Comparison of ENCODE assay signal across 10 mouse cellular contexts in the genomic region with DNA sequence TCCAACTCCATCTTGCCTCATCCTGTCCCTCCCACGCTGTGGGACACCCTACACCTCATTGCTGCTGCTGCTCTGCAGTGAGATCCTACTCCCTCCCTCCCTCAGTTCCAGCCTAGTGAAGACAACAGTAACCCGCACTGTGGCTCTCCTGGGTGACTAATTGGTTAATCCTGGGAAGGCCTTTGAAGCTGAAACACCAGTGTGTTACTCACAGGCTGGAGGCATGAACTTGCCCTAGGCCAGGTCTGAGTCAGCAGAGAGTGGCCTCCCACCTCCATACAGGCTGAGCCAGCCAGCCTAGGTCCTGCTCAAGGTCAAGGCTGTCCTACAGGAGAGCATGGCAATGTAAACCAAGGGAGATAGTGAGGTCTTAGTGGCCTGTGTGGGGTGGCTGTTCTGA. TPM values are rescaled to one million over a fixed set of nuclear protein-coding genes. Genes with fewer than 3 reads are reported as not detected.
A peak's percentile ranks its signal among the peaks of the same experiment; 100 is the strongest.
DNase-seq lines count a peak whose midpoint lies in the region; ATAC-seq and TF ChIP-seq lines count a peak whose summit lies in the region.
"Had no signal": no experiment of that assay in that cellular context is flagged by ENCODE, and none has a peak within 500 bp of the region (broad histone marks: within the 10 kb centered on the region; RNA-seq: fewer than 3 reads in every experiment).

No protein-coding gene starts in this region.

- H3K9ac ChIP-seq in hindbrain, embryonic 14.5 days = no peak overlapping the region
- H3K9ac ChIP-seq: embryonic facial prominence, embryonic 13.5 days had no signal

- ATAC-seq in hindbrain, embryonic 14.5 days (ENCODE audit: low FRiP score) = no peak

- H3K4me3 ChIP-seq in hindbrain, embryonic 10.5 days = no peak overlapping the region
- no peak overlapping the region for H3K4me3 ChIP-seq in hindbrain, embryonic 14.5 days (replicated peaks; ENCODE audit: low read length)
- H3K4me3 ChIP-seq in embryonic fibroblast, embryonic 13.5 days (ENCODE audit: insufficient read depth, low read length) = no peak overlapping the region
- H3K4me3 ChIP-seq: embryonic facial prominence, embryonic 13.5 days had no signal

- H3K4me2 ChIP-seq in hindbrain, embryonic 14.5 days (replicated peaks) = no peak overlapping the region
- H3K4me2 ChIP-seq: embryonic facial prominence, embryonic 13.5 days had no signal

- H3K9me3 ChIP-seq in hindbrain, embryonic 10.5 days = no peaks in the 10 kb centered on the region
- no peaks in the 10 kb centered on the region for H3K9me3 ChIP-seq in hindbrain, embryonic 14.5 days (ENCODE audit: control insufficient read depth, low read length)
- H3K9me3 ChIP-seq: embryonic facial prominence, embryonic 13.5 days had no signal

- 0 out of 2 replicates have a peak, but pooled peaks cover 14% of the 10 kb centered on the region for H3K36me3 ChIP-seq in hindbrain, embryonic 10.5 days
- H3K36me3 ChIP-seq in hindbrain, embryonic 14.5 days (replicated peaks; ENCODE audit: control insufficient read depth, insufficient read depth) = no peaks in the 10 kb centered on the region
- H3K36me3 ChIP-seq: embryonic facial prominence, embryonic 13.5 days had no signal

- TF ChIP-seq CTCF in embryonic fibroblast, embryonic 13.5 days (IDR thresholded peaks at IDR 0.05; ENCODE audit: borderline replicate concordance, insufficient read depth, low read length) = no peak

- WGBS in hindbrain, embryonic 10.5 days = 63% methylated on average over 2 of the region's 2 CpGs
- WGBS in hindbrain, embryonic 14.5 days = 79% methylated on average over 2 of the region's 2 CpGs

- H3K27ac ChIP-seq in hindbrain, embryonic 10.5 days = peak overlapping the region; percentile 23; the same call in 1 of the 2 replicates
- H3K27ac ChIP-seq in hindbrain, embryonic 14.5 days = no peak overlapping the region
- peak overlapping the region; percentile 51; the same call in 1 of the 2 replicates for H3K27ac ChIP-seq in embryonic fibroblast, embryonic 13.5 days (ENCODE audit: insufficient read depth, low read length)
- H3K27ac ChIP-seq: embryonic facial prominence, embryonic 13.5 days had no signal

- H3K27me3 ChIP-seq in hindbrain, embryonic 10.5 days (ENCODE audit: insufficient read depth, poor library complexity, severe bottlenecking) = no peaks in the 10 kb centered on the region
- H3K27me3 ChIP-seq in hindbrain, embryonic 14.5 days (ENCODE audit: control insufficient read depth, insufficient read depth, low read length) = no peaks in the 10 kb centered on the region
- H3K27me3 ChIP-seq: embryonic facial prominence, embryonic 13.5 days had no signal

- no peak for DNase-seq in hindbrain, embryonic 10.5 days (ENCODE audit: low spot score)
- DNase-seq in hindbrain, embryonic 14.5 days (ENCODE audit: low spot score) = no peak
- DNase-seq in MN1 (ENCODE audit: low spot score) = peak; percentile 50
- peak; percentile 42 for DNase-seq in kidney, postnatal 10 days
- no peak for DNase-seq in cerebellum, postnatal 36 days
- DNase-seq in spleen, postnatal 10 days (ENCODE audit: low spot score in 2 of 2) = no peak
- DNase-seq in cerebellum, postnatal 14 days = no peak
- DNase-seq: gastrocnemius, postnatal 25 days had no signal

- H3K4me1 ChIP-seq in hindbrain, embryonic 10.5 days (replicated peaks) = peaks cover 25% of the 10 kb centered on the region
- H3K4me1 ChIP-seq in hindbrain, embryonic 14.5 days (replicated peaks; ENCODE audit: control insufficient read depth, insufficient read depth, low read length) = peaks cover 9% of the 10 kb centered on the region; the same call in 1 of the 2 replicates
- peaks cover 3% of the 10 kb centered on the region for H3K4me1 ChIP-seq in embryonic fibroblast, embryonic 13.5 days (ENCODE audit: control insufficient read depth, insufficient read depth, low read length)

- TF ChIP-seq POLR2A in embryonic fibroblast, embryonic 13.5 days (IDR thresholded peaks at IDR 0.05; ENCODE audit: low read depth, low read length) = no peak

RNA-seq across cellular contexts. Expression of gene Tomm20, which starts 26.4 kb away (rescaled TPM):
- polyA plus RNA-seq in hindbrain, embryonic 10.5 days (2016; fragmentation: Nextera tagmentation; extraction: Ambion mirVana) = 250 and 288 TPM in 2 replicates
- polyA plus RNA-seq in hindbrain, embryonic 14.5 days (2014; fragmentation: Nextera tagmentation; extraction: Ambion mirVana) = 208 and 216 TPM in 2 replicates
- 193 and 252 TPM in 2 replicates for polyA plus RNA-seq in embryonic fibroblast, embryonic 13.5 days (2011; ENCODE audit: insufficient read length, low read depth, missing spikeins)

RNA-seq across cellular contexts. Expression of gene Rbm34, which starts 51.6 kb away (rescaled TPM):
- 22.2 and 22.6 TPM in 2 replicates for polyA plus RNA-seq in hindbrain, embryonic 10.5 days (2016; fragmentation: Nextera tagmentation; extraction: Ambion mirVana)
- polyA plus RNA-seq in hindbrain, embryonic 14.5 days (2014; fragmentation: Nextera tagmentation; extraction: Ambion mirVana) = 23.2 and 24.3 TPM in 2 replicates
- polyA plus RNA-seq in embryonic fibroblast, embryonic 13.5 days (2011; ENCODE audit: insufficient read length, low read depth, missing spikeins) = 20.9 and 21.3 TPM in 2 replicates

Comparison
In these comparisons a context has a peak if more than half of its experiments do, and no peak if none do; other contexts are left out.
1. DNase-seq: peak in MN1 (single experiment) and kidney, postnatal 10 days (single experiment); none in hindbrain, embryonic 10.5 days (single experiment), hindbrain, embryonic 14.5 days (single experiment), cerebellum, postnatal 36 days (0 of 2), spleen, postnatal 10 days (0 of 2) and cerebellum, postnatal 14 days (0 of 2).